Mouse (Mus musculus): ENCODE data around the gene Ttc13.

Gene Ttc13

GRCm38 (mm10) chr8:124721862-124722515 is at the start of gene Ttc13, which contains the start of gene Arv1:
TSS of gene Ttc13 (minus strand) at chr8:124721983.
TSS of gene Arv1 (plus strand) at chr8:124722139.
- peak; percentile 97 for DNase-seq

GRCm38 (mm10) chr8:124763061-124763460 is 41.3 kb upstream of the Ttc13 start:
- no peak for DNase-seq

GRCm38 (mm10) chr8:124758544-124758943 is 36.8 kb upstream of the Ttc13 start:
- DNase-seq: peak; percentile 67

GRCm38 (mm10) chr8:124756601-124757000 is 34.8 kb upstream of the Ttc13 start:
- DNase-seq: no peak

GRCm38 (mm10) chr8:124756153-124756552 is 34.4 kb upstream of the Ttc13 start:
- no peak for DNase-seq

- DNase-seq: no peak
Measured at GRCm38 (mm10) chr8:124755481-124755880, 33.7 kb upstream of the Ttc13 start.

- no peak for DNase-seq
Measured at GRCm38 (mm10) chr8:124754792-124755190, 33.0 kb upstream of the Ttc13 start.

- peak; percentile 39 for DNase-seq
Measured at GRCm38 (mm10) chr8:124754101-124754791, 32.5 kb upstream of the Ttc13 start.

- DNase-seq: no peak
Measured at GRCm38 (mm10) chr8:124752325-124752862, 30.6 kb upstream of the Ttc13 start.

- peak; percentile 80 for DNase-seq
Measured at GRCm38 (mm10) chr8:124751709-124752173, 30.0 kb upstream of the Ttc13 start, which contains the start of gene Fam89a. TSS of gene Fam89a (minus strand) at chr8:124751832.

- peak; percentile 30 for DNase-seq
Measured at GRCm38 (mm10) chr8:124751191-124751590, 29.4 kb upstream of the Ttc13 start.

GRCm38 (mm10) chr8:124746661-124747060 is 24.9 kb upstream of the Ttc13 start:
- DNase-seq: no peak

- peak; percentile 53 for DNase-seq
Measured at GRCm38 (mm10) chr8:124739268-124739667, 17.5 kb upstream of the Ttc13 start.

GRCm38 (mm10) chr8:124735371-124735911 is 13.7 kb upstream of the Ttc13 start:
- DNase-seq: no peak

GRCm38 (mm10) chr8:124732828-124733227 is 11.0 kb upstream of the Ttc13 start:
- no peak for DNase-seq

GRCm38 (mm10) chr8:124724301-124724700 is 2.5 kb upstream of the Ttc13 start:
- DNase-seq: no peak

GRCm38 (mm10) chr8:124720938-124721861 is 583 bp downstream of the Ttc13 start:
- DNase-seq: no peak

GRCm38 (mm10) chr8:124720133-124720532 is 1.6 kb downstream of the Ttc13 start:
- DNase-seq: no peak

GRCm38 (mm10) chr8:124715736-124716135 is 6.0 kb downstream of the Ttc13 start:
- no peak for DNase-seq

GRCm38 (mm10) chr8:124713207-124713606 is 8.6 kb downstream of the Ttc13 start:
- no peak for DNase-seq

- no peak for DNase-seq
Measured at GRCm38 (mm10) chr8:124705823-124706222, 16.0 kb downstream of the Ttc13 start.

- peak; percentile 24 for DNase-seq
Measured at GRCm38 (mm10) chr8:124704376-124704775, 17.4 kb downstream of the Ttc13 start.

All from kidney, postnatal 10 days (tissue).